Mouse (Mus musculus) liver, embryonic 11.5 days (tissue): ENCODE measurements at regions not wholly inside any gene's neighbourhood (a gene's known extent, or its start where the extent isn't known, plus 50 kb on each side); places are given as distances from the start of the nearest gene placed in this dataset.

Experiments used
- ATAC-seq: fragments of 200-750 bp; cut with Nextera tagmentation; replicated peaks from 2 replicates; pipeline ENCODE4 v1.8.0; 2017; ENCODE audit warnings: moderate number of reproducible peaks, mild to moderate bottlenecking, moderate TSS enrichment, moderate library complexity; ENCODE audit not compliant: low FRiP score
- DNase-seq: peaks from one replicate; pipeline ENCODE4 v3.0.0-alpha.2; 2017; ENCODE audit warnings: low spot score
- H3K27ac ChIP-seq: fragments of 300-500 bp; sonication (generic); 2 replicates; pipeline ENCODE4 v1.5.1; 2014; ENCODE audit warnings: mild to moderate bottlenecking, low read depth, low read length, control low read depth
- H3K27me3 ChIP-seq: fragments of 300-500 bp; sonication (generic); replicated peaks from 2 replicates; pipeline ENCODE4 v1.6.1; 2014; ENCODE audit warnings: low read length, mixed read lengths; ENCODE audit not compliant: control insufficient read depth, insufficient read depth
- H3K36me3 ChIP-seq: fragments of 300-500 bp; sonication (generic); 2 replicates; pipeline ENCODE4 v1.6.1; 2014; ENCODE audit warnings: mild to moderate bottlenecking, low read length, moderate library complexity, mixed read lengths; ENCODE audit not compliant: control insufficient read depth, insufficient read depth
- H3K4me1 ChIP-seq: fragments of 300-500 bp; sonication (generic); replicated peaks from 2 replicates; pipeline ENCODE4 v1.6.1; 2014; ENCODE audit warnings: low read length, mixed read lengths; ENCODE audit not compliant: control insufficient read depth, insufficient read depth
- H3K4me2 ChIP-seq: fragments of 300-500 bp; sonication (generic); 2 replicates; pipeline ENCODE4 v1.6.1; 2014; ENCODE audit warnings: mild to moderate bottlenecking, control low read depth, moderate library complexity
- H3K4me3 ChIP-seq: fragments of 300-500 bp; sonication (generic); 2 replicates; pipeline ENCODE4 v1.5.1; 2014; ENCODE audit warnings: low read depth, low read length, control low read depth
- H3K9ac ChIP-seq: fragments of 300-500 bp; sonication (generic); 2 replicates; pipeline ENCODE4 v1.6.1; 2014; ENCODE audit warnings: low read depth, low read length, control low read depth
- H3K9me3 ChIP-seq: fragments of 300-500 bp; sonication (generic); 2 replicates; pipeline ENCODE4 v1.6.1; 2016; ENCODE audit warnings: low read length, inconsistent platforms, mixed read lengths; ENCODE audit not compliant: control insufficient read depth
- WGBS: fragments of 180-500 bp; shearing (Covaris S2); extraction: QIAGEN DNeasy Blood & Tissue Kit; methylation state at CpG from one replicate; pipeline ENCODE4 v1.1.7; 2014; 5-methylcytosine and 5-hydroxymethylcytosine counted together

- DNase-seq (no peak), ATAC-seq (no peak)
- Histone ChIP-seq H3K4me2 (no peak overlapping the region), H3K9ac (no peak overlapping the region), H3K4me1 (no peaks in the 10 kb centered on the region), H3K9me3 (no peaks in the 10 kb centered on the region), H3K4me3 (no peak overlapping the region), H3K27me3 (no peaks in the 10 kb centered on the region), H3K27ac (no peak overlapping the region), H3K36me3 (no peaks in the 10 kb centered on the region)
- WGBS = 39% methylated on average over 1 of the region's 1 CpGs
These were observed 1916.4 kb upstream of the Lrrc6 start for GRCm38 (mm10) chr15:68417142-68417541.

- 26% methylated on average over 3 of the region's 3 CpGs for WGBS
- H3K27ac ChIP-seq = no peak overlapping the region
- no peak for ATAC-seq
- H3K4me3 ChIP-seq = no peak overlapping the region
- H3K9me3 ChIP-seq = no peaks in the 10 kb centered on the region
- H3K4me2 ChIP-seq = no peak overlapping the region
- DNase-seq = no peak
- no peak overlapping the region for H3K9ac ChIP-seq
- H3K36me3 ChIP-seq = no peaks in the 10 kb centered on the region
- H3K4me1 ChIP-seq = no peaks in the 10 kb centered on the region
- no peaks in the 10 kb centered on the region for H3K27me3 ChIP-seq
These were observed 1914.8 kb upstream of the Lrrc6 start for GRCm38 (mm10) chr15:68415401-68415925.

- Histone ChIP-seq H3K4me2 (no peak overlapping the region), H3K36me3 (no peaks in the 10 kb centered on the region), H3K27me3 (no peaks in the 10 kb centered on the region), H3K27ac (no peak overlapping the region), H3K4me3 (no peak overlapping the region), H3K9ac (no peak overlapping the region), H3K4me1 (no peaks in the 10 kb centered on the region), H3K9me3 (no peaks in the 10 kb centered on the region)
- WGBS = 59% methylated on average over 4 of the region's 4 CpGs
- DNase-seq (no peak), ATAC-seq (no peak)
These were observed 1913.3 kb upstream of the Lrrc6 start for GRCm38 (mm10) chr15:68414047-68414446.

- WGBS = 37% methylated on average over 2 of the region's 2 CpGs
- Histone ChIP-seq H3K4me2 (no peak overlapping the region), H3K9ac (no peak overlapping the region), H3K4me1 (no peaks in the 10 kb centered on the region), H3K27me3 (no peaks in the 10 kb centered on the region), H3K9me3 (no peaks in the 10 kb centered on the region), H3K36me3 (no peaks in the 10 kb centered on the region), H3K27ac (no peak overlapping the region), H3K4me3 (no peak overlapping the region)
- ATAC-seq = no peak
- DNase-seq = no peak
These were observed 1912.0 kb upstream of the Lrrc6 start for GRCm38 (mm10) chr15:68412697-68413096.

- no peak overlapping the region for H3K9ac ChIP-seq
- H3K4me1 ChIP-seq = no peaks in the 10 kb centered on the region
- H3K27ac ChIP-seq = no peak overlapping the region
- no peak overlapping the region for H3K4me3 ChIP-seq
- 81% methylated on average over 3 of the region's 3 CpGs for whole genome bisulfite sequencing
- no peak overlapping the region for H3K4me2 ChIP-seq
- no peaks in the 10 kb centered on the region for H3K27me3 ChIP-seq
- H3K9me3 ChIP-seq = no peaks in the 10 kb centered on the region
- DNase-seq = no peak
- H3K36me3 ChIP-seq = no peaks in the 10 kb centered on the region
- no peak for ATAC-seq
These were observed 1911.4 kb upstream of the Lrrc6 start for GRCm38 (mm10) chr15:68412156-68412555.

GRCm38 (mm10) chr15:68403554-68404070 is 1902.9 kb upstream of the Lrrc6 start:
- no peaks in the 10 kb centered on the region for H3K9me3 ChIP-seq
- H3K4me1 ChIP-seq = no peaks in the 10 kb centered on the region
- H3K27ac ChIP-seq = no peak overlapping the region
- 86% methylated on average over 3 of the region's 3 CpGs for WGBS
- DNase-seq (no peak), ATAC-seq (no peak)
- no peaks in the 10 kb centered on the region for H3K36me3 ChIP-seq
- H3K4me2 ChIP-seq = no peak overlapping the region
- no peak overlapping the region for H3K9ac ChIP-seq
- no peak overlapping the region for H3K4me3 ChIP-seq
- H3K27me3 ChIP-seq = no peaks in the 10 kb centered on the region

GRCm38 (mm10) chr15:68401726-68402125 is 1901.0 kb upstream of the Lrrc6 start:
- no peak for DNase-seq
- WGBS = 42% methylated on average over 1 of the region's 1 CpGs
- Histone ChIP-seq H3K4me2 (no peak overlapping the region), H3K9me3 (no peaks in the 10 kb centered on the region), H3K4me3 (no peak overlapping the region), H3K27me3 (no peaks in the 10 kb centered on the region), H3K4me1 (no peaks in the 10 kb centered on the region), H3K36me3 (no peaks in the 10 kb centered on the region), H3K27ac (no peak overlapping the region), H3K9ac (no peak overlapping the region)
- no peak for ATAC-seq

GRCm38 (mm10) chr15:68401006-68401405 is 1900.3 kb upstream of the Lrrc6 start:
- Histone ChIP-seq H3K27me3 (no peaks in the 10 kb centered on the region), H3K4me3 (no peak overlapping the region), H3K27ac (no peak overlapping the region), H3K9me3 (no peaks in the 10 kb centered on the region), H3K4me2 (no peak overlapping the region), H3K9ac (no peak overlapping the region), H3K4me1 (no peaks in the 10 kb centered on the region), H3K36me3 (no peaks in the 10 kb centered on the region)
- no peak for ATAC-seq
- no peak for DNase-seq
- WGBS = 84% methylated on average over 4 of the region's 4 CpGs

GRCm38 (mm10) chr15:68396566-68396965 is 1895.9 kb upstream of the Lrrc6 start:
- no peaks in the 10 kb centered on the region for H3K36me3 ChIP-seq
- 93% methylated on average over 6 of the region's 6 CpGs for WGBS
- H3K27me3 ChIP-seq = no peaks in the 10 kb centered on the region
- H3K9me3 ChIP-seq = no peaks in the 10 kb centered on the region
- ATAC-seq (no peak), DNase-seq (no peak)
- no peak overlapping the region for H3K4me3 ChIP-seq
- no peak overlapping the region for H3K27ac ChIP-seq
- H3K4me1 ChIP-seq = no peaks in the 10 kb centered on the region
- H3K9ac ChIP-seq = no peak overlapping the region
- no peak overlapping the region for H3K4me2 ChIP-seq
